Mouse (Mus musculus) liver, adult 2 months (tissue): ENCODE measurements around the gene Dad1.

Experiments
- CTCF ChIP-seq: fragments of 200-500 bp; IDR thresholded peaks from 2 replicates; pipeline ENCODE4 v1.5.1; 2011; ENCODE audit warnings: low read depth, low read length, control low read depth
- POLR2A ChIP-seq: fragments of 200-500 bp; IDR thresholded peaks from 2 replicates; pipeline ENCODE4 v1.6.1; 2011; ENCODE audit warnings: low read length, control low read depth; ENCODE audit not compliant: insufficient read depth; ENCODE audit errors: extremely low read depth

- TF ChIP-seq CTCF, result no peak
- TF ChIP-seq POLR2A, result no peak
Measured at GRCm38 (mm10) chr14:54218233-54218632, 35.7 kb downstream of the Dad1 start.
